Mouse (Mus musculus): ENCODE measurements around the gene Bfsp1.

DNA sequence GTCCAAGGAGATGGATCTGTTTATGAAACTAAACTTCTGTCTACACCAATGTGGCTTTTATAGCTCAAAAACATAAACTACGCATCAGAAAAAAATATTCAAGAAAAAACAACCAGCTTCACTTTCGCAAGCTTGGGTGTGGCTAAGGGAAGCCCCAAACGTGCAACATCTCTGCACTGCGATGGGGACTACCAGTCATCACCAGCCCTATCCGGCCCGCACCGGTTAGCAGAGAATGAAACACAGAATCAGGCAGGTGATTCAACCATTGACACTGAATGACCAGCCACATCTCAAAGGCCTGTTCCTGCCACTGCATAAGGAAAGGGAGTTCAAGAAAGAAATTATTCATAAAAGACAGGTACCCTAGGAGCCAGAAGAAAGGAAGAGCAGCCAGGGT is 27.2 kb downstream of the Bfsp1 start:
- no peak for TF ChIP-seq CTCF (IDR thresholded peaks at IDR 0.05; ENCODE audit: borderline replicate concordance, insufficient read depth, low read length)
- no peak for TF ChIP-seq POLR2A (IDR thresholded peaks at IDR 0.05; ENCODE audit: low read depth, low read length)
